Mouse (Mus musculus): ENCODE results near the gene Asic4. TPM values are rescaled to one million over a fixed set of nuclear protein-coding genes. Genes with fewer than 3 reads are reported as not detected.

Gene Asic4
- polyA plus RNA-seq, 1 experiment = 0.56 TPM

- TF ChIP-seq GATA1 (IDR thresholded peaks at IDR 0.05; ENCODE audit: low read length) = no peak
Measured at GRCm38 (mm10) chr1:75519576-75519975, 69.3 kb downstream of the Asic4 start.

- TF ChIP-seq GATA1 (IDR thresholded peaks at IDR 0.05; ENCODE audit: low read length) = no peak
Measured at GRCm38 (mm10) chr1:75521321-75522031, 71.2 kb downstream of the Asic4 start, which contains the start of gene Stk11ip. Stk11ip (plus strand) TSS chr1:75521529.

Other genes starting within 250 kb of the Asic4 start
- 0.45 and 0.86 TPM in 2 replicates for gene Glb1l, start 239.6 kb upstream of the Asic4 start, polyA plus RNA-seq (2012)
- gene Stk16, start 239.6 kb upstream of the Asic4 start, polyA plus RNA-seq (2012) = 143 and 217 TPM in 2 replicates
- 26.0 and 85.0 TPM in 2 replicates for gene Tuba4a, start 230.6 kb upstream of the Asic4 start, polyA plus RNA-seq (2012)
- gene A630095N17Rik, start 218.3 kb upstream of the Asic4 start, polyA plus RNA-seq (2012) = not detected in 2 replicates
- gene Dnajb2, start 214.0 kb upstream of the Asic4 start, polyA plus RNA-seq (2012) = 11.3 and 14.7 TPM in 2 replicates
- 1.1 and 1.4 TPM in 2 replicates for gene Ptprn, start 185.9 kb upstream of the Asic4 start, polyA plus RNA-seq (2012)
- not detected in 2 replicates for gene Resp18, start 172.0 kb upstream of the Asic4 start, polyA plus RNA-seq (2012)
- 46.2 and 77.7 TPM in 2 replicates for gene Dnpep, start 132.4 kb upstream of the Asic4 start, polyA plus RNA-seq (2012)
- gene Des, start 90.1 kb upstream of the Asic4 start, polyA plus RNA-seq (2012) = 1.4 and 1.6 TPM in 2 replicates
- 0.09 and 0.33 TPM in 2 replicates for gene Speg, start 75.1 kb upstream of the Asic4 start, polyA plus RNA-seq (2012)
- gene Gmppa, start 14.5 kb upstream of the Asic4 start, polyA plus RNA-seq (2012) = 292 TPM in 2 replicates
- 99.0 and 103 TPM in 2 replicates for gene Chpf, start 28.9 kb downstream of the Asic4 start, polyA plus RNA-seq (2012)
- 2.4 and 4.1 TPM in 2 replicates for gene Tmem198, start 29.1 kb downstream of the Asic4 start, polyA plus RNA-seq (2012)
- gene Obsl1, start 56.0 kb downstream of the Asic4 start, polyA plus RNA-seq (2012) = not detected in 2 replicates
- not detected in 2 replicates for gene Inha, start 56.6 kb downstream of the Asic4 start, polyA plus RNA-seq (2012)
- 134 and 160 TPM in 2 replicates for gene Stk11ip, start 71.1 kb downstream of the Asic4 start, polyA plus RNA-seq (2012)
- gene Slc4a3, start 95.8 kb downstream of the Asic4 start, polyA plus RNA-seq (2012) = not detected in 2 replicates

All from G1E-ER4 (cell line).